Mouse (Mus musculus): ENCODE measurements around the gene Pira2. TPM values are rescaled to one million over a fixed set of nuclear protein-coding genes. Genes with fewer than 3 reads are reported as not detected.

Gene Pira2
- polyA plus RNA-seq, 1 experiment from 2014 or later: 0.09 TPM

Other genes starting within 250 kb of the Pira2 start
- 0.15 and 0.39 TPM in 2 replicates for gene Oscar, start 228.9 kb downstream of the Pira2 start, polyA plus RNA-seq (2014; fragmentation: Nextera tagmentation; extraction: Ambion mirVana)
- 463 and 564 TPM in 2 replicates for gene Ndufa3, start 227.7 kb downstream of the Pira2 start, polyA plus RNA-seq (2014; fragmentation: Nextera tagmentation; extraction: Ambion mirVana)
- 24.2 and 34.9 TPM in 2 replicates for gene Tfpt, start 215.1 kb downstream of the Pira2 start, polyA plus RNA-seq (2014; fragmentation: Nextera tagmentation; extraction: Ambion mirVana)
- gene Prpf31, start 215.1 kb downstream of the Pira2 start, polyA plus RNA-seq (2014; fragmentation: Nextera tagmentation; extraction: Ambion mirVana): 89.4 and 114 TPM in 2 replicates
- 67.3 and 74.0 TPM in 2 replicates for gene Cnot3, start 199.8 kb downstream of the Pira2 start, polyA plus RNA-seq (2014; fragmentation: Nextera tagmentation; extraction: Ambion mirVana)
- 12.2 and 12.6 TPM in 2 replicates for gene Leng1, start 179.2 kb downstream of the Pira2 start, polyA plus RNA-seq (2014; fragmentation: Nextera tagmentation; extraction: Ambion mirVana)
- gene Tmc4, start 167.5 kb downstream of the Pira2 start, polyA plus RNA-seq (2014; fragmentation: Nextera tagmentation; extraction: Ambion mirVana): 18.0 and 19.9 TPM in 2 replicates
- 287 and 317 TPM in 2 replicates for gene Tsen34, start 152.2 kb downstream of the Pira2 start, polyA plus RNA-seq (2014; fragmentation: Nextera tagmentation; extraction: Ambion mirVana)
- gene Mboat7, start 151.5 kb downstream of the Pira2 start, polyA plus RNA-seq (2014; fragmentation: Nextera tagmentation; extraction: Ambion mirVana): 32.0 and 45.0 TPM in 2 replicates
- 1,617 and 1,895 TPM in 2 replicates for gene Rps9, start 141.1 kb downstream of the Pira2 start, polyA plus RNA-seq (2014; fragmentation: Nextera tagmentation; extraction: Ambion mirVana)
- gene Pirb, start 124.7 kb downstream of the Pira2 start, polyA plus RNA-seq (2014; fragmentation: Nextera tagmentation; extraction: Ambion mirVana): 0.19 and 0.87 TPM in 2 replicates
- gene Gm15448, start 19.4 kb downstream of the Pira2 start, polyA plus RNA-seq (2014; fragmentation: Nextera tagmentation; extraction: Ambion mirVana): not detected in 2 replicates
- gene Gm14548, start 53.1 kb upstream of the Pira2 start, polyA plus RNA-seq (2014; fragmentation: Nextera tagmentation; extraction: Ambion mirVana): 0.09 TPM in 1 of 2 replicates, not detected in the other
- gene Lilra6, start 70.5 kb upstream of the Pira2 start, polyA plus RNA-seq (2014; fragmentation: Nextera tagmentation; extraction: Ambion mirVana): not detected in 2 replicates
- 0.63 and 1.4 TPM in 2 replicates for gene Lair1, start 218.2 kb upstream of the Pira2 start, polyA plus RNA-seq (2014; fragmentation: Nextera tagmentation; extraction: Ambion mirVana)

Measured in kidney, embryonic 14.5 days (tissue).